Mouse (Mus musculus) hindbrain, postnatal 0 days (tissue): ENCODE results near the gene Akt1. TPM values are rescaled to one million over a fixed set of nuclear protein-coding genes. Genes with fewer than 3 reads are reported as not detected.

Experiments used
- ATAC-seq: fragments of 200-750 bp; cut with Nextera tagmentation; 2 replicates; pipeline ENCODE4 v1.8.0; 2017; ENCODE audit warnings: mild to moderate bottlenecking, moderate TSS enrichment, moderate library complexity
- DNase-seq: peaks from one replicate; pipeline ENCODE4 v3.0.0-alpha.2; 2015; ENCODE audit warnings: low spot score
- H3K27ac ChIP-seq: fragments of 300-500 bp; sonication (generic); 2 replicates; pipeline ENCODE4 v1.5.1; 2014; ENCODE audit warnings: mild to moderate bottlenecking
- H3K27me3 ChIP-seq: fragments of 300-500 bp; sonication (generic); 2 replicates; pipeline ENCODE4 v1.6.1; 2014; ENCODE audit warnings: low read length, mixed read lengths; ENCODE audit not compliant: insufficient read depth
- H3K36me3 ChIP-seq: fragments of 300-500 bp; sonication (generic); 2 replicates; pipeline ENCODE4 v1.6.1; 2014; ENCODE audit warnings: low read length, mixed read lengths; ENCODE audit not compliant: insufficient read depth
- H3K4me1 ChIP-seq: fragments of 300-500 bp; sonication (generic); 2 replicates; pipeline ENCODE4 v1.6.1; 2014; ENCODE audit warnings: antibody characterized with exemption, low read length, mixed read lengths; ENCODE audit not compliant: insufficient read depth
- H3K4me2 ChIP-seq: fragments of 300-500 bp; sonication (generic); 2 replicates; pipeline ENCODE4 v1.6.1; 2014; ENCODE audit warnings: low read depth, mild to moderate bottlenecking, low read length, moderate library complexity, mixed read lengths
- H3K4me3 ChIP-seq: fragments of 300-500 bp; sonication (generic); 2 replicates; pipeline ENCODE4 v1.5.1; 2014; ENCODE audit warnings: low read length
- H3K9ac ChIP-seq: fragments of 300-500 bp; sonication (generic); replicated peaks from 2 replicates; pipeline ENCODE4 v1.6.1; 2014; ENCODE audit warnings: mild to moderate bottlenecking, low read length, moderate library complexity, mixed read lengths
- H3K9me3 ChIP-seq: fragments of 300-500 bp; sonication (generic); 2 replicates; pipeline ENCODE4 v1.6.1; 2016; ENCODE audit warnings: low read length, mixed read lengths
- CTCF ChIP-seq: IDR thresholded peaks from 2 replicates; pipeline ENCODE4 v1.5.1; 2016; ENCODE audit warnings: antibody characterized with exemption, control low read depth, low read depth
- WGBS: fragments of 180-500 bp; shearing (Covaris S2); extraction: QIAGEN DNeasy Blood & Tissue Kit; methylation state at CpG from one replicate; pipeline ENCODE4 v1.1.7; 2014; 5-methylcytosine and 5-hydroxymethylcytosine counted together
- polyA plus RNA-seq: library from polyadenylated mRNA; unstranded; fragments of >200 nt; fragmentation: Nextera tagmentation; extraction: Ambion mirVana; gene quantifications from 2 replicates; pipeline ENCODE4 v1.2.1, GENCODE M21; 2015
- total RNA-seq: library from RNA; depleted of rRNA; stranded (reverse); fragments of >200 nt; gene quantifications from 2 replicates; pipeline ENCODE4 v1.2.3, GENCODE M21; 2014

The Akt1 gene
- total and polyA plus RNA-seq, 2 experiments from 2014 or later: 97.4 to 179 TPM

GRCm38 (mm10) chr12:112623742-112624141 lies 50.9 kb downstream of the Akt1 start:
- no peak overlapping the region for H3K27ac ChIP-seq
- H3K4me1 ChIP-seq: peaks cover 8% of the 10 kb centered on the region
- no peak overlapping the region for H3K4me2 ChIP-seq
- 18% methylated on average over 2 of the region's 2 CpGs for WGBS
- DNase-seq: peak; percentile 79
- no peaks in the 10 kb centered on the region for H3K36me3 ChIP-seq
- TF ChIP-seq CTCF: peak; percentile 92
- no peaks in the 10 kb centered on the region for H3K27me3 ChIP-seq
- no peaks in the 10 kb centered on the region for H3K9me3 ChIP-seq
- ATAC-seq: peak; percentile 33; the same call in 1 of the 2 replicates
- H3K4me3 ChIP-seq: no peak overlapping the region
- H3K9ac ChIP-seq: no peak overlapping the region

- Histone ChIP-seq H3K4me1 (peaks cover 10% of the 10 kb centered on the region), H3K4me2 (no peak overlapping the region), H3K27ac (no peak overlapping the region), H3K36me3 (no peaks in the 10 kb centered on the region), H3K27me3 (no peaks in the 10 kb centered on the region), H3K9ac (no peak overlapping the region), H3K4me3 (no peak overlapping the region), H3K9me3 (no peaks in the 10 kb centered on the region)
- no peak for TF ChIP-seq CTCF
- DNase-seq (no peak), ATAC-seq (no peak)
- WGBS: 87% methylated on average over 3 of the region's 3 CpGs
These were observed 52.8 kb downstream of the Akt1 start for GRCm38 (mm10) chr12:112621900-112622299.

- DNase-seq: no peak
- Histone ChIP-seq H3K9ac (peak overlapping the region; percentile 58), H3K4me3 (peak overlapping the region; percentile 51), H3K9me3 (no peaks in the 10 kb centered on the region), H3K27ac (peak overlapping the region; percentile 32; the same call in 1 of the 2 replicates), H3K4me2 (peak overlapping the region; percentile 94), H3K27me3 (no peaks in the 10 kb centered on the region), H3K36me3 (no peaks in the 10 kb centered on the region), H3K4me1 (peaks cover 10% of the 10 kb centered on the region)
- WGBS: 14% methylated on average over 13 of the region's 16 CpGs
- 0 out of 2 replicates have a peak, but pooled peaks have one; percentile 4 for ATAC-seq
- TF ChIP-seq CTCF: no peak
These were observed 54.2 kb downstream of the Akt1 start for GRCm38 (mm10) chr12:112620354-112621061.

GRCm38 (mm10) chr12:112619686-112620353 lies 54.9 kb downstream of the Akt1 start, which contains the start of gene Adssl1:
Adssl1 (plus strand) TSS chr12:112620045.
- Histone ChIP-seq H3K4me2 (peak within 1 kb of the TSS; percentile 94), H3K36me3 (no peaks in the 10 kb centered on the region), H3K9ac (peak within 1 kb of the TSS; percentile 58), H3K4me1 (peaks cover 10% of the 10 kb centered on the region), H3K9me3 (no peaks in the 10 kb centered on the region), H3K27ac (peak within 1 kb of the TSS; percentile 32), H3K4me3 (peak within 1 kb of the TSS; percentile 51), H3K27me3 (no peaks in the 10 kb centered on the region)
- TF ChIP-seq CTCF: no peak
- DNase-seq (peak; percentile 54), ATAC-seq (peak; percentile 60)
- 2% methylated on average over 54 of the region's 56 CpGs for WGBS

- ATAC-seq (no peak), DNase-seq (no peak)
- peak overlapping the region; percentile 94 for H3K4me2 ChIP-seq
- WGBS: 31% methylated on average over 13 of the region's 13 CpGs
- H3K9me3 ChIP-seq: no peaks in the 10 kb centered on the region
- H3K4me1 ChIP-seq: peaks cover 10% of the 10 kb centered on the region
- peak overlapping the region; percentile 32 for H3K27ac ChIP-seq
- H3K9ac ChIP-seq: peak overlapping the region; percentile 58; the same call in 1 of the 2 replicates
- no peaks in the 10 kb centered on the region for H3K36me3 ChIP-seq
- peak overlapping the region; percentile 51 for H3K4me3 ChIP-seq
- no peaks in the 10 kb centered on the region for H3K27me3 ChIP-seq
- TF ChIP-seq CTCF: no peak
These were observed 55.6 kb downstream of the Akt1 start for GRCm38 (mm10) chr12:112618981-112619685.

GRCm38 (mm10) chr12:112617898-112618380 lies 56.7 kb downstream of the Akt1 start:
- Histone ChIP-seq H3K27ac (no peak overlapping the region), H3K4me3 (no peak overlapping the region), H3K9me3 (no peaks in the 10 kb centered on the region), H3K27me3 (no peaks in the 10 kb centered on the region), H3K36me3 (no peaks in the 10 kb centered on the region), H3K9ac (no peak overlapping the region), H3K4me1 (peaks cover 10% of the 10 kb centered on the region), H3K4me2 (no peak overlapping the region)
- DNase-seq (peak; percentile 79), ATAC-seq (peak; percentile 62)
- 15% methylated on average over 8 of the region's 8 CpGs for WGBS
- peak; percentile 79 for TF ChIP-seq CTCF
